ENCODE assay signal across 8 mouse cellular contexts in genomic region chr2:181580131-181580772, GRCm38 (mm10). TPM values are rescaled to one million over a fixed set of nuclear protein-coding genes. Genes with fewer than 3 reads are reported as not detected.
DNase-seq lines count a peak whose midpoint lies in the region; ATAC-seq lines count a peak whose summit lies in the region.

No protein-coding gene starts in this region.

- peak overlapping the region; percentile 93; the same call in 1 of the 2 replicates for H3K27ac ChIP-seq in embryonic facial prominence, embryonic 13.5 days
- 0 out of 2 replicates have a peak overlapping the region, but pooled peaks have one; percentile 97 for H3K27ac ChIP-seq in intestine, embryonic 15.5 days
- H3K27ac ChIP-seq in neural tube, embryonic 12.5 days = no peak overlapping the region

- peak overlapping the region; percentile 91 for H3K9ac ChIP-seq in embryonic facial prominence, embryonic 13.5 days
- peak overlapping the region; percentile 86; the same call in 1 of the 2 replicates for H3K9ac ChIP-seq in intestine, embryonic 15.5 days
- H3K9ac ChIP-seq in neural tube, embryonic 12.5 days = peak overlapping the region; percentile 86; the same call in 1 of the 2 replicates

- H3K4me1 ChIP-seq in embryonic facial prominence, embryonic 13.5 days = peaks cover 26% of the 10 kb centered on the region
- H3K4me1 ChIP-seq in intestine, embryonic 15.5 days (replicated peaks) = peaks cover 28% of the 10 kb centered on the region
- peaks cover 23% of the 10 kb centered on the region for H3K4me1 ChIP-seq in neural tube, embryonic 12.5 days

- H3K9me3 ChIP-seq in embryonic facial prominence, embryonic 13.5 days = no peaks in the 10 kb centered on the region
- no peaks in the 10 kb centered on the region for H3K9me3 ChIP-seq in intestine, embryonic 15.5 days
- H3K9me3 ChIP-seq in neural tube, embryonic 12.5 days = no peaks in the 10 kb centered on the region

- peak; percentile 0 to 23 for DNase-seq in kidney, postnatal 25 days
- no peak for DNase-seq in kidney, adult 18-20 months
- DNase-seq in embryo, embryonic 10 days (ENCODE audit: low spot score) = no peak
- no peak for DNase-seq in thymus, postnatal 4 days
- DNase-seq in ovary, postnatal 14 days (ENCODE audit: low spot score) = no peak

- H3K4me2 ChIP-seq in embryonic facial prominence, embryonic 13.5 days = peak overlapping the region; percentile 91
- H3K4me2 ChIP-seq in intestine, embryonic 15.5 days (replicated peaks) = peak overlapping the region; percentile 93
- H3K4me2 ChIP-seq in neural tube, embryonic 12.5 days (replicated peaks) = peak overlapping the region; percentile 92

- peak overlapping the region; percentile 77 for H3K4me3 ChIP-seq in embryonic facial prominence, embryonic 13.5 days
- H3K4me3 ChIP-seq in intestine, embryonic 15.5 days (replicated peaks) = peak overlapping the region; percentile 87
- peak overlapping the region; percentile 81 for H3K4me3 ChIP-seq in neural tube, embryonic 12.5 days

- peaks cover 25% of the 10 kb centered on the region for H3K36me3 ChIP-seq in embryonic facial prominence, embryonic 13.5 days
- H3K36me3 ChIP-seq in intestine, embryonic 15.5 days = peaks cover 10% of the 10 kb centered on the region
- peaks cover 18% of the 10 kb centered on the region for H3K36me3 ChIP-seq in neural tube, embryonic 12.5 days

- no peaks in the 10 kb centered on the region for H3K27me3 ChIP-seq in embryonic facial prominence, embryonic 13.5 days
- no peaks in the 10 kb centered on the region for H3K27me3 ChIP-seq in intestine, embryonic 15.5 days (replicated peaks)
- H3K27me3 ChIP-seq in neural tube, embryonic 12.5 days (replicated peaks) = no peaks in the 10 kb centered on the region

- WGBS in embryonic facial prominence, embryonic 13.5 days = 69% methylated on average over 5 of the region's 5 CpGs
- WGBS in intestine, embryonic 15.5 days = 71% methylated on average over 5 of the region's 5 CpGs
- WGBS in neural tube, embryonic 12.5 days = 79% methylated on average over 5 of the region's 5 CpGs

- no peak for ATAC-seq in embryonic facial prominence, embryonic 13.5 days (ENCODE audit: insufficient number of reproducible peaks, insufficient read depth, low FRiP score, low TSS enrichment, low read depth)
- no peak for ATAC-seq in intestine, embryonic 15.5 days
- no peak for ATAC-seq in neural tube, embryonic 12.5 days (ENCODE audit: low FRiP score, low read depth)

RNA-seq across cellular contexts. Expression of gene Uckl1, which starts 4.4 kb away (rescaled TPM):
- 41.1 and 57.1 TPM in 2 replicates for polyA plus RNA-seq in embryonic facial prominence, embryonic 13.5 days (2015; fragmentation: Nextera tagmentation; extraction: Ambion mirVana)
- 57.4 and 64.7 TPM in 2 replicates for polyA plus RNA-seq in intestine, embryonic 15.5 days (2015; fragmentation: Nextera tagmentation; extraction: Ambion mirVana)
- polyA plus RNA-seq in neural tube, embryonic 12.5 days (2016; fragmentation: Nextera tagmentation; extraction: Ambion mirVana) = 59.9 and 65.9 TPM in 2 replicates

RNA-seq across cellular contexts. Expression of gene Prpf6, which starts 11.4 kb away (rescaled TPM):
- polyA plus RNA-seq in embryonic facial prominence, embryonic 13.5 days (2015; fragmentation: Nextera tagmentation; extraction: Ambion mirVana) = 64.0 and 68.9 TPM in 2 replicates
- polyA plus RNA-seq in intestine, embryonic 15.5 days (2015; fragmentation: Nextera tagmentation; extraction: Ambion mirVana) = 50.5 and 51.9 TPM in 2 replicates
- 72.9 and 78.0 TPM in 2 replicates for polyA plus RNA-seq in neural tube, embryonic 12.5 days (2016; fragmentation: Nextera tagmentation; extraction: Ambion mirVana)

RNA-seq across cellular contexts. Expression of gene Zfp512b, which starts 12.4 kb away (rescaled TPM):
- polyA plus RNA-seq in embryonic facial prominence, embryonic 13.5 days (2015; fragmentation: Nextera tagmentation; extraction: Ambion mirVana) = 70.9 and 81.1 TPM in 2 replicates
- 32.0 and 34.2 TPM in 2 replicates for polyA plus RNA-seq in intestine, embryonic 15.5 days (2015; fragmentation: Nextera tagmentation; extraction: Ambion mirVana)
- 86.5 and 89.6 TPM in 2 replicates for polyA plus RNA-seq in neural tube, embryonic 12.5 days (2016; fragmentation: Nextera tagmentation; extraction: Ambion mirVana)

RNA-seq across cellular contexts. Expression of gene Samd10, which starts 18.8 kb away (rescaled TPM):
- polyA plus RNA-seq in embryonic facial prominence, embryonic 13.5 days (2015; fragmentation: Nextera tagmentation; extraction: Ambion mirVana) = 9.3 and 10.4 TPM in 2 replicates
- polyA plus RNA-seq in intestine, embryonic 15.5 days (2015; fragmentation: Nextera tagmentation; extraction: Ambion mirVana) = 22.3 and 22.7 TPM in 2 replicates
- 107 and 112 TPM in 2 replicates for polyA plus RNA-seq in neural tube, embryonic 12.5 days (2016; fragmentation: Nextera tagmentation; extraction: Ambion mirVana)

RNA-seq across cellular contexts. Expression of gene Dnajc5, which starts 60.0 kb away (rescaled TPM):
- polyA plus RNA-seq in embryonic facial prominence, embryonic 13.5 days (2015; fragmentation: Nextera tagmentation; extraction: Ambion mirVana) = 97.2 and 101 TPM in 2 replicates
- 74.5 and 76.4 TPM in 2 replicates for polyA plus RNA-seq in intestine, embryonic 15.5 days (2015; fragmentation: Nextera tagmentation; extraction: Ambion mirVana)
- 141 and 147 TPM in 2 replicates for polyA plus RNA-seq in neural tube, embryonic 12.5 days (2016; fragmentation: Nextera tagmentation; extraction: Ambion mirVana)

Comparison
In these comparisons a context has a peak if more than half of its experiments do, and no peak if none do; other contexts are left out.
1. DNase-seq: peak in kidney, postnatal 25 days (2 of 2); none in kidney, adult 18-20 months (single experiment), embryo, embryonic 10 days (single experiment), thymus, postnatal 4 days (single experiment) and ovary, postnatal 14 days (single experiment).
2. Peak in every context shown above with its lines, with median percentiles within 50 percentile points of each other: H3K4me2 ChIP-seq, H3K4me3 ChIP-seq and H3K9ac ChIP-seq.